Mouse (Mus musculus): ENCODE results near the gene Mtrf1.

- TF ChIP-seq POLR2A (IDR thresholded peaks at IDR 0.05; ENCODE audit: insufficient read length, low read depth) = no peak
- no peak for TF ChIP-seq REST (IDR thresholded peaks at IDR 0.05; ENCODE audit: insufficient read depth, insufficient read length)
- no peak for TF ChIP-seq POLR2AphosphoS2 (IDR thresholded peaks at IDR 0.05; ENCODE audit: insufficient read length, low read depth)
- no peak for TF ChIP-seq MAX (IDR thresholded peaks at IDR 0.05; ENCODE audit: low read depth)
- TF ChIP-seq USF1 (IDR thresholded peaks at IDR 0.05; ENCODE audit: low read depth) = no peak
Observed at GRCm38 (mm10) chr14:79467621-79468020, 70.0 kb downstream of the Mtrf1 start.

Measured in myocyte (in vitro differentiated cells).